Mouse (Mus musculus) lung, adult 2 months (tissue): ENCODE results near the gene Arhgap6.

Experiments used
- CTCF ChIP-seq: fragments of 200-500 bp; IDR thresholded peaks from 2 replicates; pipeline ENCODE4 v1.5.1; 2011; ENCODE audit warnings: mild to moderate bottlenecking, low read length, control low read depth; ENCODE audit not compliant: insufficient read depth
- POLR2A ChIP-seq: fragments of 200-500 bp; IDR thresholded peaks from 2 replicates; pipeline ENCODE4 v1.6.1; 2011; ENCODE audit warnings: low read depth, mild to moderate bottlenecking, control low read depth, low read length, borderline replicate concordance; ENCODE audit errors: extremely low read depth

DNA sequence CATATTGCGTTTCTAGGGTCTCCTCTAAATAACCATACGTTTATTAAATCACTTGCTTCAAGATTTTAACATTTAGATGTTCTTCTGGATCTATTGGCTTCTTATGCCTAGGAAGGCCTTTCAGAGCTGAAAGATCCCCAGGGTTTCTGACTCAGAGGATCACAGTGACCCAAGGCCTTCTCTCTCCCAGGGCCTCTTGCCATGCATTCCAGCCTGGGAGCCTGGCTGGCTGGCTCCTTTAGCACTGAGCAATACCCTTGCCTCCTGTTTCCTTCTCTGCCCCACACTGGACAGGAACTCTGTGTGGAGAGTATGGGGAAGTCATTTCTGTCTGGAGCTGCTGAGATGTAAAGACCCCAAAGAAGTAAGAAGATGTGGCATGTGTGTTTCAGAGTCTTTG, 376.1 kb downstream of the Arhgap6 start:
- TF ChIP-seq CTCF, result no peak
- TF ChIP-seq POLR2A, result no peak
